Mouse (Mus musculus) bone marrow, adult 2 months (tissue): ENCODE measurements at regions not wholly inside any gene's neighbourhood (a gene's known extent, or its start where the extent isn't known, plus 50 kb on each side); places are given as distances from the start of the nearest gene placed in this dataset.

Source experiments
- H3K27ac ChIP-seq: fragments of 200-500 bp; 2 replicates; pipeline ENCODE4 v1.5.1; 2012; ENCODE audit warnings: low read depth, mild to moderate bottlenecking, control low read depth, inconsistent platforms, low read length; ENCODE audit not compliant: control insufficient read depth, poor library complexity, insufficient read depth
- H3K4me1 ChIP-seq: fragments of 200-500 bp; 2 replicates; pipeline ENCODE4 v1.6.1; 2011; ENCODE audit warnings: low read length; ENCODE audit not compliant: control insufficient read depth, insufficient read depth
- H3K4me3 ChIP-seq: fragments of 200-500 bp; replicated peaks from 2 replicates; pipeline ENCODE3; 2011; ENCODE audit warnings: mild to moderate bottlenecking, low read depth, low read length, control low read depth; ENCODE audit not compliant: control insufficient read depth
- CTCF ChIP-seq: fragments of 200-500 bp; IDR thresholded peaks from 2 replicates; pipeline ENCODE4 v1.5.1; 2011; ENCODE audit warnings: low read length, control low read depth; ENCODE audit not compliant: control insufficient read depth, insufficient read depth
- POLR2A ChIP-seq: fragments of 200-500 bp; IDR thresholded peaks from 2 replicates; pipeline ENCODE4 v1.6.1; 2011; ENCODE audit warnings: low read depth, mild to moderate bottlenecking, control low read depth, low read length, borderline replicate concordance; ENCODE audit not compliant: control insufficient read depth
- WGBS: fragments of 180-500 bp; shearing (Covaris S2); methylation state at CpG from one replicate; pipeline ENCODE4 v1.1.7; 2018; 5-methylcytosine and 5-hydroxymethylcytosine counted together

DNA sequence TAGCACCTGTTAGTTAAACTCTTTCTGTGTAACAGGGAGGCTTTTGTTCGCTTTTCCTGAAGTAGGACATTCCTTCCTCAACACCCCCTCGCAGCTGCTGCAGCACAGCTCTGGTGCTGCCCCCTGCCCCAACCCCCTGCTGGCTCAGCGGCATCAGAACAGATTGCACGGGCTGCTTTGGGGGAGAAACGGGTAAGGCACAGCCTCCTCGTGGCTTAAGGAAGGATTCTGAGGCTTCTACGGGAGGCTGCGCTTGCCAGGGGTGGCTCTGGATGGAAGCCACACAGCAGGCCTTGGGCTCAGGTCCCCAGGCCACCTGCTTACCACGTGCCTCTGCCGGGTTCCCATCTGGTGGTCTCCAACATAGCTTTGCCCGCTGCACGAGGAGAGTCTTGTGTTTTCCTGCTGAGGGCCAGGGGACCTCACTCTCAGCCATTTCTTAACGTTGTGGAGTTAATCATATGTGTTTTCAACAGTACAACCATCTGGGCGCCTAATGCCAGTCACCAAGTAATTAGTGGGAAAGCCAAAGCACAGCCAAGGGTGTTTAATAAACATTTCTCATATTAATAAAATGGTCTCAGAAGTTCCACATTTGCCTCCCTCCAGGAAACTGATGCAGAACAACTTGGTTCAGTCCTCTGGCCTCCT, 189.9 kb downstream of the Gxylt1 start:
- 73% methylated on average over 14 of the region's 14 CpGs for WGBS
- H3K4me3 ChIP-seq = no peak overlapping the region
- no peak for TF ChIP-seq CTCF
- no peak for TF ChIP-seq POLR2A
- no peak overlapping the region for H3K27ac ChIP-seq
- H3K4me1 ChIP-seq = no peaks in the 10 kb centered on the region

DNA sequence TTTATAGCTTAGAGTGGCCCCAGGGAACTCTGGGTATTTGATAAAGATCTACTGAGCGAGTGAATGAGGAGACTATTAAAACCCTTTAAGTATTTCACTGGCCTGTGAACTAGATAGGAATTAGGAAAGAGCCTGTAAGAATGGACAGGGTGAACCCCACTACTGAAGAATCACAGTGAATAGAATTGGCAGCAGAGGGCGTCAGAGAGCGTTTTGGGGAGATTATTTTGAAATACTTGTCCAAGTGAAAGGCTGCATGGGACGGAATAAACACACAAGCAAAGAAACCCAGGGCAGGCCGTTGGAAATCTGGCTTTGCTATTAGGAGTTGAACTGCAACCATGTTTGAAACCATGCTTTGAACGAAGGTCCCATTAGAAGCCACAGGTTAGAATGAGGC, 200.9 kb downstream of the Gxylt1 start:
- Histone ChIP-seq H3K4me3 (no peak overlapping the region), H3K4me1 (no peaks in the 10 kb centered on the region), H3K27ac (no peak overlapping the region)
- TF ChIP-seq POLR2A = no peak
- no peak for TF ChIP-seq CTCF
- 45% methylated on average over 6 of the region's 6 CpGs for WGBS

DNA sequence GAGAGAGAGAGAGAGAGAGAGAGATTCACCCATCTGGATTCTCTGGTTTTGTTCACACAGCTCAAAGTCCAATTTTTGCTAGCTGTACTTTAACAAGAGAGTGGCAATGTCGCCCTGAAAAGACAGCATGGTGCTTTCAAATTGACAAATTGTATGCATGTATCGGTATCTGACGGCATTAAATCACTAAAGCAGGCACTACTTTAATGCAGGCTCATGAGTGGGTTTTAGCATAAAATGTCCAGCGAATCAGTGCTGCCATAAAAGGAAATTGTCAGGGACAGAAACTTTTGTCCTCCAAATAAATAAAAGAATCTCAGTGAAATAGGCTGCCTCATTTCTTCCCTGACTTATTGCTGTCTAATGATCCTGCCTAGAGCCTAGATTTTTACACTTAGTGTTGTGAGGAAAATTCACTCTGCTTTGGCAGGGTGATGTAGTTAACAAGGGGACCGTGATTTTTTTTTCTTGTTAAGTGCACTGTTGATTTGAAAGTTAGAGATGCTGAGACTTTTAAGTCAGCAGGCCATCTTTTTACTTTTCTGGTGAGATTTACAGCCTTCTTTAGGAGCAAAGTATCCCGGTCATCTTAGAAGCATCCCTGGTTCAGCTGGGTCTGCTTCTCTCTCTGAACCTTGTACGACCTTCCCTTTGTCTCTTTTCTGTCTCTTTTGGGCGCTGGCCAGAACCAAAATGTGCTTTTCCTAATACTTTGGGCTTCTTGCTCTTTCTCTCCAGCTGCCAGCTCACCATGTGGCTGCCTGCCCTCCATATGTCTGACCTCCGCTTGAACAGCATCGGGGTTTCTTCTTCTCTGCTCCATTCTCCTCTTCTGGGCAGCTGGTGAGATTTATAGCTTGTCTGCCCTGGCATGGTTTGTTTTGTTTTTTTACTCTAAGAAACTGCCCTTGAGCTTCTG, 212.5 kb downstream of the Gxylt1 start:
- WGBS = 78% methylated on average over 10 of the region's 10 CpGs
- TF ChIP-seq CTCF = no peak
- no peak overlapping the region for H3K4me3 ChIP-seq
- no peaks in the 10 kb centered on the region for H3K4me1 ChIP-seq
- no peak overlapping the region for H3K27ac ChIP-seq

DNA sequence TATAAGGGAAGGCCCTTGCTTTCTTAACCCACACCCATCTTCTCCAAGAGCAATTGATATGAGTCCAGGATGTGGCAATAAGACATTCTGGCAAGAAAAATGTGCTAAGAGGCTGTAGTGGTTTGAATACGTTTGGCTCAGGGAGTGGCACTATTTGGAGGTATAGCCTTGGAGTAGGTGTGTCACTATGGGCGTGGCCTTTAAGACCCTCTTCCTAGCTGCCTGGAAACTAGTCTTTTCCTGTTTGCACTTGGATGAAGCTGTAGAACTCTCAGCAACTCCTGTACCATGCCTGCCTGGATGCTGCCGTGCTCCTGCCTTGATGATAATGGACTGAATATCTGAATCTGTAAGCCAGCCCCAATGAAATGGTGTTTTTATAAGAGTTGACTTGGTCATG, 221.5 kb downstream of the Gxylt1 start:
- Histone ChIP-seq H3K4me1 (no peaks in the 10 kb centered on the region), H3K27ac (no peak overlapping the region), H3K4me3 (no peak overlapping the region)
- 76% methylated on average over 3 of the region's 3 CpGs for WGBS
- TF ChIP-seq POLR2A (no peak), CTCF (no peak)

DNA sequence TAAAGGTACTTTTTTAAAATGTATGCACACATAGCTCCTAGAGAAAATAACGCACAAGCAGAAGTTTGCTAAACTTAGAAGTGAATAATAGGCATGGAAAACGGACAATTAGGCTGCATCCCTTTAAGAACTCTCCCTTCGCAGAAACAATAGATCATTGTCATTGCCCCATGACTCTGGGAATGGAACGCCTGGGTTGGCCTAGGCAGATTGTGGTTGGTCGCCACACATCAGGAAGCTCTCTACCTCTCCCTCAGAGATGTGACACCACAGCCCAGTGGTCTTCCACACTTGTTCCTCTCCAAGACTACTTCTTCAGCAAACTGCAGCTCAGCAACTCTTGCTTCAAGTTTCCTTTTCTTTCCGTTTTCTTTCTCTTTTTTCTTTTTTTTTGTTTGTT, 247.8 kb downstream of the Gxylt1 start:
- 21% methylated on average over 6 of the region's 6 CpGs for WGBS
- Histone ChIP-seq H3K4me1 (no peaks in the 10 kb centered on the region), H3K4me3 (no peak overlapping the region), H3K27ac (no peak overlapping the region)
- no peak for TF ChIP-seq POLR2A
- no peak for TF ChIP-seq CTCF

DNA sequence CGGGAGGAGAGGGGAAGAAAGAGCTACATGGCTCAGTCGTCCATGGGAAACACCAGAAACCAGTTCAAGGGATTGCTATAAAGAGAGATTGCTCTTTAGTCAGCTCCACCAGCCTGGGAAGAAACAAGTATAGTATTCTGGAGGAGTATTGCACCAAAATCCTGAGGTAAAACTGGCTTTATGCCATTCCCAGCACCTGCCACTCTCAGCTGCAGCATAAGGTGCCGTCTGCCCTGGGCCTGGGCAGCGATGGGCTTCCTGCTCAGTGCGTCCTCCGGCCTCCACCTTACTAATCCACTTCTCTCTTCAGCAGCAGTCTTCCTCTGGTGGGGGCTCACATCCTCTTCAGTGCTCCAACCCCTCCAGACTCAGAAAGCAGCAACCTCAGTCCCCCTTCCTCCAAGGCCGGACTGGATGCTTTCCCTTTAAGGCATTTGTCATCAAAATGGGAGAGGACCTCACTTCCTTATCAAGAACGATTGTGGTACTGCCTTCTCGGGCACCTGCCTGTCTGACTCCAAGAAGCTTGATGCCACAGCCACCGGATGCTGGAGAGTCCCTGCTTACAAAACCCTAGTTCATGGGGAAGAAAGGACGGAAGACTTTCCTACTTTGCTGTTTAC, 248.4 kb downstream of the Gxylt1 start:
- TF ChIP-seq POLR2A = no peak
- TF ChIP-seq CTCF = no peak
- no peaks in the 10 kb centered on the region for H3K4me1 ChIP-seq
- WGBS = 14% methylated on average over 11 of the region's 11 CpGs

DNA sequence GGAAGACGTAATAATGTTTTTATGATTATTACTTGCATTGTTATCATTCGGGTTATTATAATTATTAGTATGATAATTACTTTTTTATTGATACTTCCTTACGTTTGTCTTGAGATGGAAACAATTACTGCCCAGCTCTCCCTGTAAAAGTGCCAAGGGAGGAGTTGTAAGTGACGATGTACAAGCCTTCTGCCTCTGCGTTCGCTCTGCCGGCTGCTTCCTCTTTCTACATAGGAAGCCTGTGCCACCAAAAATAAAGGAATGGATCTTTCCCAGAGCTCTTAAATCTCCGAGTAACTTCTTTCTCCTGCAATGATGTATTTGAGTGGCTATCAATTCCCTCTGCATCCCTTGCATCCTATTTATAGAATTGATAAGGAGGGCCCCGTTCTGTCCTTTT, 249.2 kb downstream of the Gxylt1 start:
- TF ChIP-seq POLR2A (no peak), CTCF (no peak)
- H3K27ac ChIP-seq = no peak overlapping the region
- no peak overlapping the region for H3K4me3 ChIP-seq
- H3K4me1 ChIP-seq = no peaks in the 10 kb centered on the region
- WGBS = 17% methylated on average over 9 of the region's 9 CpGs

More for the DNA sequence above, 248.4 kb downstream of the Gxylt1 start:
- Histone ChIP-seq H3K4me3 (no peak overlapping the region), H3K27ac (no peak overlapping the region)

DNA sequence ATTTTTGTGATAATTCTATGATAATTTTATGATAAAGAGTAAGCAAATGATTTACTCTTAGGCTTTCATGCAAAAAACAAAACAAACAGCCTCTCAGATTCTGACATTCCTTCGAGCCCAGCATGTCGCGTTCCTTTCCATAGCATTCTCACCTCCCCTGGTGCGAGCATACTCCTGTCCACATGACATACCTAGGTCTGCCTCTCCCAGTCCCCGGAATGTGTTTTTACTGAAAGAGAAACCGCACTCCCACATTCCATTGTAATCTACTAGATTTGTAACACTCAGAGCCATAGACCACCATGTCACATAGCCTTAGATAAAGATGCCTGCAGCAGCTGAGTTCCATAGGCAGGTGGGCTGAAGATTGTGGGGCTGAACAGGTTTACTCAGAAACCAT, 250.8 kb downstream of the Gxylt1 start:
- no peak overlapping the region for H3K27ac ChIP-seq
- 84% methylated on average over 6 of the region's 6 CpGs for WGBS
- H3K4me3 ChIP-seq = no peak overlapping the region
- H3K4me1 ChIP-seq = no peaks in the 10 kb centered on the region
- TF ChIP-seq CTCF (no peak), POLR2A (no peak)
